Mouse (Mus musculus) CD4-positive naive resting alpha-beta T cell, adult 57 days (primary cell): ENCODE data around the gene Rc3h2. TPM values are rescaled to one million over a fixed set of nuclear protein-coding genes. Genes with fewer than 3 reads are reported as not detected.

ENCODE experiments used
- total RNA-seq: library from RNA; stranded (reverse); gene quantifications from one replicate; pipeline ENCODE4 v1.2.4, GENCODE M21; 2023

Gene Rc3h2
- 60.7 TPM for total RNA-seq

DNA sequence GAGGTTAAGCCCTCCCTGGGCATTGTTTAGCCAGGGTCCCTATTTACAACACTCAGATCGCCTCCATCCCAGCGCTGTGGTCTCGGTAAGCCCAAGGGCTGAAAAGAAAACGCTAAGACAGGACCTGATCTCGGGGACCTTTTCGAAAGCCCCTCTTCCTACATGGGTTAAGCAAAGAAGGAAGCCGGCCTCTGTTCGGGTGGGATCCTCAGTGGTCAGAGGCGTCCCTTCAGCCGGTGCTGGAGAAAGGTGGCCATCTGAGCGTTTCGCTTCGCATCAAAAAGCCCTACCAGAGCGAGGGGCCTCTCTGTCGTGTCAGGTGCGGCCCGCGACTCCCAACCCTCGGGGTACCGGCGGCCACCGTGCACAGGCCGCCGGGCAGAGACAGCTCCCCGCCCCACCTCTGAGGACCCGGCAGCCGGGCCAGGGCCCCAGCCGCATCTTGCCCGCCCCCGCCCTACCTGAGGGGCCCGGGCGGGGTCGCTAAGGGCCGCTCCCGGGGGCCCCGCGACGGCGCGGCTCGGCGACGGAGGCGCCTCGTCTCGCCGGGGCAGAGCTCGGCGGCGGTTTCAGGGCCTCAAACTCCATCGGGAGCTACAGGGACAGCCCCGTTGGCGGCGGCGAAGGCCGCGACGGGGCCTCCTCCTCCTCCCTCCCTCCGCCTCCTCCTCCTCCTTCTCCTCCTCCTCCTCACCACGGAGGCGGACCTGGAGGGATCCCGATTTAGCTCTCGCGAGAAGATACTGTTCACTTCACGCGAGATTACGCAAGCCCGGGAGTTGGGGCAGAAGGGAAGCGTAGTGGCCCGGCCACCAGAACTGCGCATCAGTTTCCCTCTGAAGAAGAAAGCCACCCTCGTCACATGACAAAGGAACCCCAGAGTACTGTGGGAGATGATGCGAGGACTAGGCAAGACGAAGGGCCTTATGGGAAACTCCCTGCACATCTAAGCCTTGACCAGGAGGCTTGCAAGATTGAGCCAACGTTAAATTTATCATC, at the start of gene Rc3h2:
Gene Rc3h2 (minus strand): TSS at position 598 of the 999 bp plus-strand sequence.

DNA sequence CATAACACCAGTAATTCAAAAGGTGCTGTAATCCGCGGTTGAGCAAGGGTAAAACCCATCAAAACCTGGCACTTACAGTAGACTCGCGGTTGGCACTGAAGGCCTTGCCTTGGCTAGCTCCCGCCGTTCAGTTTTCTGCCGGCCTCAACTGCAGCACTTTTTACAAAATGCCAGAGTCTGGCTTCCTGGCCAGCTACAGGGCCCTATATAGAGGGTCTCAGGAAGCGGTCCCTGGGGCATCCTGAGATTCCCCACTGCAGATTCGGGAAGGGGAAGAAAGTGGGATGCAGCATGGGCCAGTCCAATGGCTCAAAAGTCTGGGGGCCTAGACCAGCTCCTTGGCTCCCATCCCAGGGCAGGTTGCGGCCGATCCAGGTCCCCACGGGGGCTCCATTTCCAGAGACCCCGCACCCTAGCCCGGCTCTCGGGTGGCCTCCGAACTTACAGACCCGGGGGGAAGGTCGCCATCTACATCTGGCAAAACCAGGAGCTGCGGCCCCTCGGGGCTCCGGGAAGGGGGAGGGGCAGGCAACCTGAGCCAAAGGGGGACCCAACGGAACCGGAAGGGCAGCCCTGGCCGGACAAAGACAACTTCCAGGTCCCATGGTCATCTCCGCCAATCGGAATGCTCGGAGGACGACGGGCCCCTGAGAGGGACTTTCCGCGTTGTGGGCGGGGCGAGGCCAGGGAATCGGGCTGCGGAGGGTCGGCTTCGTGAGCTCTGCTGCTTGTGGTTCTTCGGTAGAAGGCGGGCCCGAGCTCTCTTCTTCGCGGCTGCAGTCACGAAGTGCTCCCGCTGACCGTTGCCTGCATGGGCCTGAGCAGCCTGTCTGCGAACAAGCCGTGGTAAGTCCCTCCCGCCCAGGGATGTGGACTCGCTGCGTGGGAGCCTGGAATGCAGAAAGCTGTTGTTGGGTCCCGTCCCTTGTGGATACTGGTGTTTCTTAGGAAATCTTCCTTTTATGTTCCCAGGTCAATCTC, 20.2 kb upstream of the Rc3h2 start, which contains the start of the genes Zbtb26, Zbtb6 and Rabgap1:
Gene Zbtb26 (minus strand): TSS at position 525 of the 981 bp plus-strand sequence.
Gene Zbtb6 (minus strand): TSS at position 561 of the 981 bp plus-strand sequence.
Gene Rabgap1 (plus strand): TSS at position 669 of the 981 bp plus-strand sequence.

DNA sequence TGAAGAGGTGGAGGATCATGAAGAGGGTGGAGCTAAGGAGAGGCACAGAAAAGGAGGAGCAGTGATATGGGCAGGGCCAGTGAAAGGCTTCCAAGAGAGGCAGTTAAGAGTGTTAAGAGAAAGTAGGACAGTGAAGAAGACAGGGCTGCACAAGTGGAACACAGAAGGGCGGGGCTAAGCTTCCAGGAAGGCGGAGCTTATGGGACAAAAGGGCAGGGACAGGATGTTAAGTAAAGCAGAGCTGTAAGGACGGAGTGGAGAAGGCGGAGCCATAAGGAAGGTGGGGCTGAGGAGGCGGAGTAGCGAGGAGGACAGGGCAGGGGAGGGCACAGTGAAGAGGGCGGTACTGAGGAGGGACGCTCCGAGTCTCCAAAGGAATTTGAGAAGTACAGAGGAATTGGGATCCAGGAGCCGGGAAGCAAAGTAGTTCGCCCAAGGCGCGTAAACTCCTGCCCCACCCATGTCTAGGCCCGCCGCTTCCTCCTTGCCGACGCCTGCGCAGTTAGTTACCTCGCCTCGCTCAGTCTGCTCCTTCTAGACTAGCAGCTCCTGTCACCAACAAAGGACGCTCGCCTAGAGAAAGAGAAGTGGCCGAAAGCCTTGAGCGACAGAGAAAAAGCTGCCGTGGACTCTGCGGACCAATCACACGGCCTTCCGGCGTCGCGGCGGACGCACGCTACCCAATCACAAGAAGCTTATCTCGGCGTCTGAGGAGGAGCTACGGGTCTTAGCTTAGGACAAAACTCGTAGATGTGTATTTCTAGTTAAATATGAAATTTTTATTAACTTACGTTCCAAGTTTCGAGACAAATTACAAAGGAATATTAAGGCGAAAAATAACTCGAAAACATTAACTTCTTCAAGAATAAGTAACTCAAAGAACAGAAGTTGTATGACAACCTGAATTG, 63.8 kb downstream of the Rc3h2 start, which contains the start of gene Pdcl:
Gene Pdcl (minus strand): TSS at position 700 of the 908 bp plus-strand sequence.

DNA sequence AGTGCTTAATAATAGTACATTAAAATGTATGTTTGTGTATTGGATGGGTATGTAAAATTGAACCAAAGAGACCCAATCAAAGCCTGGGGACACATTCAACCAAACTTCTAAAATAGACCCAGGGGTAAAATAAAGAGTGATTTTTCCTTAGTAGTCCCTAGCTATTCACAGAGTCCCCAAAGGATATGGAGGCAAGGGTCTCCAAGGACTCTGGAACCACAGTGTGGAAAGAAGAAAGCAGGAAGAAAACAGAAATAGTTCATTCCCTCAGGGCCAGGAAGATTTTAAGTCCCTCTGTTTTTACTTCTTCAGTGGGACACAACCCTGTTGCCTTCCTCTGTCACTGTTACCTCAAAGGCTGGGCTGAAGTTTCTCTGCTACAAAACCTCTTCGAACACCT, 96.5 kb downstream of the Rc3h2 start, which contains the start of gene Olfr368:
Gene Olfr368 (plus strand): TSS at position 301 of the 400 bp plus-strand sequence.

Other genes with a start within 250 kb of the Rc3h2 start
- 0.27 TPM for gene Olfr365, start 234.7 kb downstream of the Rc3h2 start, total RNA-seq
- not detected for gene Olfr366, start 211.3 kb downstream of the Rc3h2 start, total RNA-seq
- gene Olfr368, start 96.4 kb downstream of the Rc3h2 start, total RNA-seq: not detected
- gene Pdcl, start 63.6 kb downstream of the Rc3h2 start, total RNA-seq: 30.4 TPM
- gene Zbtb26, start 20.2 kb upstream of the Rc3h2 start, total RNA-seq: 3.7 TPM
- gene Zbtb6, start 20.3 kb upstream of the Rc3h2 start, total RNA-seq: 13.6 TPM
- gene Rabgap1, start 20.4 kb upstream of the Rc3h2 start, total RNA-seq: 49.8 TPM
- 3.1 TPM for gene Gpr21, start 93.4 kb upstream of the Rc3h2 start, total RNA-seq